Mouse (Mus musculus) heart, embryonic 15.5 days (tissue): Measurements from ENCODE around the gene Spin1. TPM values are rescaled to one million over a fixed set of nuclear protein-coding genes. Genes with fewer than 3 reads are reported as not detected.
A peak's percentile ranks its signal among the peaks of the same experiment; 100 is the strongest.

ENCODE experiments used
- ATAC-seq: fragments of 200-750 bp; cut with Nextera tagmentation; replicated peaks from 2 replicates; pipeline ENCODE4 v1.8.0; 2017; ENCODE audit warnings: low read depth, moderate TSS enrichment; ENCODE audit not compliant: insufficient number of reproducible peaks, insufficient read depth, low FRiP score
- H3K27ac ChIP-seq: fragments of 300-500 bp; sonication (generic); 2 replicates; pipeline ENCODE4 v1.5.1; 2015; ENCODE audit warnings: mild to moderate bottlenecking, inconsistent platforms
- H3K27me3 ChIP-seq: fragments of 300-500 bp; sonication (generic); 2 replicates; pipeline ENCODE4 v1.6.1; 2015; ENCODE audit warnings: inconsistent platforms
- H3K36me3 ChIP-seq: fragments of 300-500 bp; sonication (generic); 2 replicates; pipeline ENCODE4 v1.6.1; 2015; ENCODE audit warnings: mild to moderate bottlenecking, inconsistent platforms
- H3K4me1 ChIP-seq: fragments of 300-500 bp; sonication (generic); replicated peaks from 2 replicates; pipeline ENCODE4 v1.6.1; 2015; ENCODE audit warnings: inconsistent platforms
- H3K4me2 ChIP-seq: fragments of 300-500 bp; sonication (generic); 2 replicates; pipeline ENCODE4 v1.6.1; 2015; ENCODE audit warnings: inconsistent platforms, mild to moderate bottlenecking, moderate library complexity
- H3K4me3 ChIP-seq: fragments of 300-500 bp; sonication (generic); 2 replicates; pipeline ENCODE4 v1.5.1; 2015; ENCODE audit warnings: mild to moderate bottlenecking, inconsistent platforms
- H3K9ac ChIP-seq: fragments of 300-500 bp; sonication (generic); 2 replicates; pipeline ENCODE4 v1.6.1; 2015; ENCODE audit warnings: mild to moderate bottlenecking, inconsistent platforms
- H3K9me3 ChIP-seq: fragments of 300-500 bp; sonication (generic); replicated peaks from 2 replicates; pipeline ENCODE4 v1.6.1; 2016; ENCODE audit warnings: inconsistent platforms
- WGBS: fragments of 180-500 bp; shearing (Covaris S2); methylation state at CpG from one replicate; pipeline ENCODE4 v1.1.7; 2015; ENCODE audit warnings: mixed read lengths; 5-methylcytosine and 5-hydroxymethylcytosine counted together
- polyA plus RNA-seq: library from polyadenylated mRNA; unstranded; fragments of >200 nt; fragmentation: Nextera tagmentation; extraction: Ambion mirVana; gene quantifications from 2 replicates; pipeline ENCODE4 v1.2.1, GENCODE M21; 2015

Spin1 gene
- polyA plus RNA-seq, result 45.1 and 51.6 TPM in 2 replicates

- Histone ChIP-seq H3K9ac (peak within 1 kb of the TSS; percentile 96), H3K4me2 (peak within 1 kb of the TSS; percentile 97), H3K4me3 (peak within 1 kb of the TSS; percentile 95), H3K9me3 (no peaks in the 10 kb centered on the region), H3K27me3 (no peaks in the 10 kb centered on the region), H3K4me1 (peaks cover 27% of the 10 kb centered on the region), H3K36me3 (no peaks in the 10 kb centered on the region; the same call in 1 of the 2 replicates), H3K27ac (peak within 1 kb of the TSS; percentile 96)
- ATAC-seq, result peak; percentile 83
- under 1% methylated on average over 80 of the region's 85 CpGs for WGBS
These were observed at the start of gene Spin1 for GRCm38 (mm10) chr13:51100233-51101015. Gene Spin1 (plus strand): TSS chr13:51100880.

- WGBS, result 81% methylated on average over 4 of the region's 4 CpGs
- Histone ChIP-seq H3K9me3 (no peaks in the 10 kb centered on the region), H3K4me2 (no peak overlapping the region), H3K27me3 (no peaks in the 10 kb centered on the region), H3K4me3 (no peak overlapping the region), H3K9ac (no peak overlapping the region), H3K36me3 (no peaks in the 10 kb centered on the region), H3K27ac (no peak overlapping the region), H3K4me1 (no peaks in the 10 kb centered on the region)
- no peak for ATAC-seq
These were observed 49.7 kb upstream of the Spin1 start for GRCm38 (mm10) chr13:51051016-51051415.

- H3K4me2 ChIP-seq, result no peak overlapping the region
- H3K27me3 ChIP-seq, result no peaks in the 10 kb centered on the region
- no peaks in the 10 kb centered on the region for H3K4me1 ChIP-seq
- H3K36me3 ChIP-seq, result no peaks in the 10 kb centered on the region
- WGBS, result 74% methylated on average over 3 of the region's 3 CpGs
- H3K4me3 ChIP-seq, result no peak overlapping the region
- no peak overlapping the region for H3K27ac ChIP-seq
- ATAC-seq, result no peak
- no peak overlapping the region for H3K9ac ChIP-seq
- H3K9me3 ChIP-seq, result no peaks in the 10 kb centered on the region
These were observed 48.3 kb upstream of the Spin1 start for GRCm38 (mm10) chr13:51052408-51052807.

- 40% methylated on average over 6 of the region's 6 CpGs for WGBS
- H3K4me3 ChIP-seq, result no peak overlapping the region
- no peak overlapping the region for H3K4me2 ChIP-seq
- H3K36me3 ChIP-seq, result no peaks in the 10 kb centered on the region
- no peaks in the 10 kb centered on the region for H3K27me3 ChIP-seq
- no peaks in the 10 kb centered on the region for H3K9me3 ChIP-seq
- no peak overlapping the region for H3K9ac ChIP-seq
- no peaks in the 10 kb centered on the region for H3K4me1 ChIP-seq
- H3K27ac ChIP-seq, result no peak overlapping the region
- ATAC-seq, result no peak
These were observed 37.7 kb upstream of the Spin1 start for GRCm38 (mm10) chr13:51063024-51063423.

GRCm38 (mm10) chr13:51063721-51064120, 37.0 kb upstream of the Spin1 start:
- no peak overlapping the region for H3K9ac ChIP-seq
- H3K36me3 ChIP-seq, result no peaks in the 10 kb centered on the region
- no peak for ATAC-seq
- H3K27ac ChIP-seq, result no peak overlapping the region
- H3K9me3 ChIP-seq, result no peaks in the 10 kb centered on the region
- H3K4me1 ChIP-seq, result no peaks in the 10 kb centered on the region
- no peaks in the 10 kb centered on the region for H3K27me3 ChIP-seq
- 90% methylated on average over 1 of the region's 1 CpGs for WGBS
- H3K4me2 ChIP-seq, result no peak overlapping the region
- H3K4me3 ChIP-seq, result no peak overlapping the region

GRCm38 (mm10) chr13:51064429-51064828, 36.3 kb upstream of the Spin1 start:
- H3K27me3 ChIP-seq, result no peaks in the 10 kb centered on the region
- no peak overlapping the region for H3K27ac ChIP-seq
- H3K9ac ChIP-seq, result no peak overlapping the region
- H3K4me3 ChIP-seq, result no peak overlapping the region
- no peaks in the 10 kb centered on the region for H3K9me3 ChIP-seq
- ATAC-seq, result no peak
- WGBS, result 77% methylated on average over 3 of the region's 3 CpGs
- no peaks in the 10 kb centered on the region for H3K4me1 ChIP-seq
- H3K36me3 ChIP-seq, result no peaks in the 10 kb centered on the region
- H3K4me2 ChIP-seq, result no peak overlapping the region

- no peak overlapping the region for H3K4me3 ChIP-seq
- H3K4me2 ChIP-seq, result no peak overlapping the region
- H3K9ac ChIP-seq, result no peak overlapping the region
- H3K27me3 ChIP-seq, result no peaks in the 10 kb centered on the region
- H3K4me1 ChIP-seq, result peaks cover 7% of the 10 kb centered on the region; the same call in 1 of the 2 replicates
- no peaks in the 10 kb centered on the region for H3K9me3 ChIP-seq
- no peak for ATAC-seq
- no peaks in the 10 kb centered on the region for H3K36me3 ChIP-seq
- 0 out of 2 replicates have a peak overlapping the region, but pooled peaks have one; percentile 15 for H3K27ac ChIP-seq
- WGBS, result 66% methylated on average over 11 of the region's 11 CpGs
These were observed 29.5 kb upstream of the Spin1 start for GRCm38 (mm10) chr13:51071063-51071680.

- 0 out of 2 replicates have a peak overlapping the region, but pooled peaks have one; percentile 15 for H3K27ac ChIP-seq
These were observed 28.9 kb upstream of the Spin1 start for GRCm38 (mm10) chr13:51071763-51072276.

GRCm38 (mm10) chr13:51072917-51073843, 27.5 kb upstream of the Spin1 start:
- no peak overlapping the region for H3K9ac ChIP-seq
- H3K9me3 ChIP-seq, result no peaks in the 10 kb centered on the region
- no peak overlapping the region for H3K4me3 ChIP-seq
- no peak overlapping the region for H3K4me2 ChIP-seq
- no peak overlapping the region for H3K27ac ChIP-seq
- H3K27me3 ChIP-seq, result no peaks in the 10 kb centered on the region
- peaks cover 7% of the 10 kb centered on the region; the same call in 1 of the 2 replicates for H3K4me1 ChIP-seq
- WGBS, result 88% methylated on average over 16 of the region's 16 CpGs
- H3K36me3 ChIP-seq, result no peaks in the 10 kb centered on the region
- no peak for ATAC-seq

More at GRCm38 (mm10) chr13:51071763-51072276, 28.9 kb upstream of the Spin1 start:
- Histone ChIP-seq H3K9ac (no peak overlapping the region), H3K36me3 (no peaks in the 10 kb centered on the region), H3K9me3 (no peaks in the 10 kb centered on the region), H3K4me3 (no peak overlapping the region), H3K27me3 (no peaks in the 10 kb centered on the region), H3K4me2 (no peak overlapping the region), H3K4me1 (peaks cover 7% of the 10 kb centered on the region; the same call in 1 of the 2 replicates)
- WGBS, result 51% methylated on average over 8 of the region's 8 CpGs
- no peak for ATAC-seq

GRCm38 (mm10) chr13:51074081-51074680, 26.5 kb upstream of the Spin1 start:
- 40% methylated on average over 6 of the region's 6 CpGs for WGBS
- Histone ChIP-seq H3K4me3 (no peak overlapping the region), H3K9ac (no peak overlapping the region), H3K27ac (no peak overlapping the region), H3K9me3 (no peaks in the 10 kb centered on the region), H3K27me3 (no peaks in the 10 kb centered on the region), H3K4me2 (no peak overlapping the region), H3K36me3 (no peaks in the 10 kb centered on the region), H3K4me1 (peaks cover 7% of the 10 kb centered on the region; the same call in 1 of the 2 replicates)
- ATAC-seq, result no peak
